Mouse (Mus musculus) gastrocnemius, adult 2 months (tissue): ENCODE measurements around the gene Olfr524. TPM values are rescaled to one million over a fixed set of nuclear protein-coding genes. Genes with fewer than 3 reads are reported as not detected.

ENCODE experiments used
- DNase-seq: peaks from one replicate; pipeline ENCODE4 v3.0.0; 2022
- H3K27ac ChIP-seq: fragments of 200-600 bp; 2 replicates; pipeline ENCODE4 v1.8.1; 2022; ENCODE audit warnings: mild to moderate bottlenecking
- H3K4me3 ChIP-seq: fragments of 200-600 bp; 2 replicates; pipeline ENCODE4 v1.8.1; 2022; ENCODE audit warnings: mild to moderate bottlenecking, moderate library complexity
- CTCF ChIP-seq: fragments of 200-600 bp; IDR thresholded peaks from 2 replicates; pipeline ENCODE4 v1.8.1; 2022; ENCODE audit warnings: antibody characterized with exemption, mild to moderate bottlenecking, moderate library complexity
- intact Hi-C: fragments of 180-260 bp; cut with DNase I; formaldehyde crosslinking; loops from one replicate; pipeline ENCODE4 v1.15.1; 2025
- long read RNA-seq, 2 experiments: library from polyadenylated mRNA; stranded (forward); transcript quantifications; one replicate each; pipeline ENCODE4 v2.0.0; 2021
- total RNA-seq, 2 experiments: library from RNA; stranded (reverse); gene quantifications; 2 replicates each; pipeline ENCODE4 v1.2.3; 2021

The Olfr524 gene
- not detected for total RNA-seq
- long read RNA-seq, experiment 1: 0 reads
- long read RNA-seq, experiment 2: 0 reads

DNA sequence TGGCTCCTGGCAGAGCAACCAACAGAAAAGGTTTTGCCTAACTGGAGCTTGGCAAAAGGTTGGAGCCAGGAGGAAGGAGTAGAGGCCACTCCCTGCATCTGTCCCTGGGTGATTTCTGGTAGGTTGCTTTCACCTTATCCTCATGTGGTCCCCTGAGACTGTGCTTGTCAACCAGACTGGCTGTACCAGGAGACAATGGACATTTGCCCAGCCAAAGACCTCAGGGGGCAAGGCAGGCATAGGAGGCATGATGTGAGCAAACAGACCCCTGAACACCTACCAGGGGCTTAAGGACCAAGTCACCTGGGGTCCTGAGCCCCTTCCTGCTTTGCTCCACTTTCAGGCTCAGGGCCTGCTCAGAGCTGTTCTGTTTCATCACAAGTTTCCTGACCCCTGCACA lies at the start of gene Olfr524:
Olfr524 (minus strand) TSS at position 101 of the 400 bp plus-strand sequence.
- Histone ChIP-seq H3K4me3 (no peak within 1 kb of the TSS), H3K27ac (no peak within 1 kb of the TSS)
- DNase-seq: no peak
- no peak for TF ChIP-seq CTCF
- intact Hi-C loops: no loop called here

DNA sequence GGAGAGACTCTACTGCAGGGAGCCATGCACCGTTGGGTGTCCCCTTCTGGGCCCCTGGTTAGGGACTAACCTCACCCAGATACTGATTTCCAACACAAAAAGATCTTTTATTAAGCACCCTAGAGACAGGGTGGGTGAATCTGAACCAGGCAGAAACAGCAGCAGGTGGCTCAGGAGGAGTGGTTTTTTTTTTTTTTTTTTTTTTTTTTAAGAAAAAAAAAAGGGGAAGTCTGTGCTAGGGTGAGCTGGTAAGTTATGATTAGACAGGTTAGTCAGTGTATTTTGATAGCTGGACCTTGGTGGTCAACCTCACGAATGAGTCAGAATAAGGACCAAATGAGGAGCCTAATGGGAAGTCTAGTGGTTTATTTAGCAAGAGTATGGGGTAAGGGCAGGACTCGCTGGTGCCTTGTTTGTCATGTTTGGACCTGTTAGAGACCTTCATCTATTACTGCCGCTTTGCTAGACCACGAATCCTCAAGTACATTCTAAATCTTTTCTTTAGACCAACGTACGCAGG lies 48.1 kb upstream of the Olfr524 start:
- no peak for TF ChIP-seq CTCF
- no peak for DNase-seq
- no peak overlapping the region for H3K4me3 ChIP-seq
- intact Hi-C loops: no loop called here
- no peak overlapping the region for H3K27ac ChIP-seq

DNA sequence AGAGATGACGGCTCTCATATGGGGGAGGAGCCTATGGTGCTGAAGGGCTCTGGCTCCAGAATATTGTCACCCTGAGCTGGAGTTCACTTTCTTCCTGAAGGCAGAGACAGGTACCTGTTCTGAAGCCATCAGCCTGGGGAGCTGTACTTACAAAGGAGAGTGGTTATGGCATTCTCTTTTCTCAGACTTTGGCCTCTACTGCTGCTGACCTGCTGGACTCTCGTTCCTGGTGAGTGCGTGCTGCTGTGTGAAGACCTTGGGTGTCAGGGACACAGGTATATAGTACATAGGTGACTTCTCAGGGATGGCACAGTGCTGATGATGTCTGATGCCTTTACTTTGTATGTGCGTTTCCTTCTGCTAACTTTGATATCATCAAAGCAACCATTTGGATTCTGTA lies 41.5 kb upstream of the Olfr524 start, which contains the start of gene 5830411N06Rik:
5830411N06Rik (plus strand) TSS at position 69 of the 400 bp plus-strand sequence.
- H3K4me3 ChIP-seq: no peak within 1 kb of the TSS
- H3K27ac ChIP-seq: no peak within 1 kb of the TSS
- TF ChIP-seq CTCF: no peak
- intact Hi-C loops: no loop called here
- no peak for DNase-seq

DNA sequence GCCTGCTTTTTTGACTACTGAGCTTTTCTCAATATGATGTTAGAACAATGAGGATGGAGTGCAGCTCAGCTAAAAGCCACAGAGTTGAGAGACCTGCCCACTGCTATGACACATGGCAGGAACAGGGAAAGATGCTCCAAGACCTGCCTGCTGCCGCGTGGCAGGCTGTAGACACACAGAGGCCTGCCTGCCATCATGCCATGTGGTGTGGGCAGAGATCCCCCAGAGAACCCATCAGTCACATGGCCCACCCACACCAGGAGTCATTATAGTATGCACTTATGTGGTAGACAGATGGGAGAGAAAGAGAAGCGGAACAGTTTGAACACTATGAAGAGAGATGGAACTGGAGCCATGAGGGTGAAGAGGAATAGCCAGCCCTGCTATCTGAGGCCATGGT lies 27.9 kb upstream of the Olfr524 start:
- TF ChIP-seq CTCF: no peak
- Histone ChIP-seq H3K4me3 (no peak overlapping the region), H3K27ac (no peak overlapping the region)
- intact Hi-C loops: no loop called here
- DNase-seq: no peak

DNA sequence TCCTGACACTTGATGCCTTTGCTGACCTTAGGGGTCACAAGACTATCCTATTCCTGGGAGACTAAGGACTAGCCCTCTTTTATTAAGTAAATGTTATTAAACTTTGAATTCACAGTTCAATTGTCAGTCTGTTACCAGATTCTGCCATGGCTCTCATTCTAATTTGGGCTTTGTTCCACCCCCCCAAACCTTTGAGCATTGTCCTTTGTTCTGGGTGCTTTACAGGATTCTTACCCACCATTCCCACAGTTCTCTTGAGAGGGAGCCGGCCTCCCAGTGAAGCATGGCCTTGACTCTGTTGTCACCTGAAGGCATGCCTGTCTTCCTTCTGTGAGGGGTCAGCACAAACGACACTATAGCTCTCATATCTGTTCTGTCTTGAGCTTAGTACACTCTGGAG lies 25.3 kb upstream of the Olfr524 start:
- Histone ChIP-seq H3K4me3 (no peak overlapping the region), H3K27ac (no peak overlapping the region)
- DNase-seq: no peak
- TF ChIP-seq CTCF: no peak
- intact Hi-C loops: no loop called here

GRCm38 (mm10) chr7:140228476-140228875 lies 22.7 kb upstream of the Olfr524 start:
- Histone ChIP-seq H3K4me3 (no peak overlapping the region), H3K27ac (no peak overlapping the region)
- no peak for TF ChIP-seq CTCF
- no peak for DNase-seq
- intact Hi-C loops: no loop called here

DNA sequence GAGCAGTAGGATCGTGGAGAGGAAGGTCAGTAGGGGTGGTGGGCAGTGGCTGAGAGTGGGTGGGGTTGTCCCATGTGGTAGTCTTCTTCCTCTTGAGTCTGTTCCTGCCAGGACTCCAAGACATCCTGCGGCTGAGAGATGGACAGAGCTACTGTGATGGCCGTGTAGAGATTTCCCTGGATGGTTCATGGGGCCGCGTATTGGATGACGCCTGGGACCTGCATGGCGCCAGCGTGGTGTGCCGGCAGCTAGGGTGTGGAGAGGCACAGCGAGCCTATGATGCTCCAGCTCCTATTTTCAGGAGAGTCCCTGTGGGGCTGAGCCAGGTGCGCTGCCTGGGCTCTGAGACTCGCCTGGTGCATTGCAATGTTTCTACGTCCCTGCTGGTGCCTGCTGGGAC lies 18.4 kb upstream of the Olfr524 start:
- no peak for TF ChIP-seq CTCF
- Histone ChIP-seq H3K27ac (no peak overlapping the region), H3K4me3 (no peak overlapping the region)
- DNase-seq: no peak
- intact Hi-C loops: no loop called here

- H3K27ac ChIP-seq: no peak overlapping the region
- H3K4me3 ChIP-seq: no peak overlapping the region
- no peak for DNase-seq
- TF ChIP-seq CTCF: no peak
- intact Hi-C loops: no loop called here
Observed at GRCm38 (mm10) chr7:140220375-140220774, 14.6 kb upstream of the Olfr524 start.

DNA sequence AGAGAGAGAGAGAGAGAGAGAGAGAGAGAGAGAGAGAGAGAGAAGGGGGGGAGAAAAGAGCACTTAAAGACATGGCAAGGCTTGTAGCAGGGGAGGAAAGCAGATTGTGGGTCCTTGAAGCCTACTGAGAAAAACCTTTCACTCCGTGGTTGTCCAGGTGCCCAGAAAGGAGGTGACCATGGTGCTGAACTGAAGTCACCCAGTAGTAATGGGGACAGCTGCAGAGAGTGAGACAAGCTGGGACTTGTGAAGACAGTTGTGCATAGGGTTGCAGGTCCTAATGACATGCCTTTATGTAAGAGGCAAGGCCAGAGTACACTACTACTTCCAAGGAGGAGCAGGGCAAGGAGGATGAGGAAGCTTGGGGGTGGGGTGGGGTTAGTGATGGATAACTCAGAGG lies 13.5 kb upstream of the Olfr524 start:
- intact Hi-C loops: no loop called here
- TF ChIP-seq CTCF: no peak
- no peak for DNase-seq
- no peak overlapping the region for H3K27ac ChIP-seq
- H3K4me3 ChIP-seq: no peak overlapping the region

DNA sequence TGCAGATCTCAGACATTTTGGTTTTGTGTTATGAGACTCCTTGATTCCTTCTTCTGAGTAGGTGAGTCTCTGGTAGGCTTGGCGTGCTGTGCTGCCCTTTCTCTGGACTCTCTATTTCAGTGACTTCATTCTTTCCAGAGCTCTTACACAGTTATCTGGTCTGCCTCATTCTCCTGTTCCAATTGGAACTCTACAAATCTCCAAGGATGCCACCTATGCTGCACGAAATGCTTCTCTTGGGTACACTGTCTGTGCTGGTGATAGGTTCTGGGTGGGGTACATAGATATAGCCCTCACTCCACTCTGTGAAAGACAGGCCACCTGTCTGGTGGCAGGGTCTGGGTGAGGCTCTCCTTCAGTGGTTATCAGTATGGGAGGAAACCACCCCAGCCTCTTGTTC lies 12.2 kb upstream of the Olfr524 start, which contains the start of gene Cd163l1:
Cd163l1 (plus strand) TSS at position 301 of the 400 bp plus-strand sequence.
- Histone ChIP-seq H3K4me3 (no peak within 1 kb of the TSS), H3K27ac (no peak within 1 kb of the TSS)
- no peak for DNase-seq
- intact Hi-C loops: no loop called here
- no peak for TF ChIP-seq CTCF

DNA sequence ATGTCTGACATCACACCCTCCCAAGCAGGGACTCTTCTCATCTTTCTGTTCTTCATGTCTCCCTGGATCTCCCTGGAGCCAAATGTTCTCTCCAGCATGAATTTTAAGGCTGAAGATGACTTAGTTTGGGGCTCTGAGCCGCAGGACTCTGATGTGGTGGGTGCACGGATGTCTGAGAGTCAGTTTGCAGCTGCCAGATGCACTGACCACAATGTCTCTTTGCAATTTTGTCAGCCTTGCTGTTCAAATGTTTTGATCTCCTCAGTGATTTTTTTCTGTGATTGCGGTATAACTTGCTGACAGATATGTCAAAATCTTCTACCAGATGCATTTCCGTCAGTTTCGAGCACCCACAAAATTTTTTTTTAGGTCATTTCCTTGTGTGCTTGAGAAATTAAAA lies 8.1 kb upstream of the Olfr524 start:
- no peak overlapping the region for H3K4me3 ChIP-seq
- TF ChIP-seq CTCF: no peak
- H3K27ac ChIP-seq: no peak overlapping the region
- intact Hi-C loops: no loop called here
- no peak for DNase-seq

GRCm38 (mm10) chr7:140208677-140209076 lies 2.9 kb upstream of the Olfr524 start:
- TF ChIP-seq CTCF: no peak
- Histone ChIP-seq H3K4me3 (no peak overlapping the region), H3K27ac (no peak overlapping the region)
- no peak for DNase-seq
- intact Hi-C loops: no loop called here

DNA sequence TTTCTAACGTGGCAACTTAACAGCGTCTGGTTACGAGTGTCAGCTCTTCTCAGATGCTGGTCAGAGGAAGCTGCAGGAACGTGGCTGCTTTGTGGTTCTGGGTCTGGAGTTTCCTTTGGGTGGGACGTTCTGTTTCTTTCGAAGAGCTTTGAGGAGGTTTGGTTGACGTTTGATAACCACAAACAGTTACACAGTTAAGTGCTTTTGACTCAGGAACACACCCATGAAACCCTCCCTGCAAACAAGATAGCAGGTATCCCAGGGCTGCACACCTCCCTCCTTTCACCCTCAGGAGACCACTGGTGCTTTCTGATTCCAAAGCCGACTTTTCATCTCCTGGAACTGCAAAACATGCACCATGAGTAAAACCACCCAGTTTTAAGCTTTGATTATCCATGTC lies 2.4 kb upstream of the Olfr524 start:
- intact Hi-C loops: no loop called here
- Histone ChIP-seq H3K27ac (no peak overlapping the region), H3K4me3 (no peak overlapping the region)
- DNase-seq: no peak
- TF ChIP-seq CTCF: no peak

DNA sequence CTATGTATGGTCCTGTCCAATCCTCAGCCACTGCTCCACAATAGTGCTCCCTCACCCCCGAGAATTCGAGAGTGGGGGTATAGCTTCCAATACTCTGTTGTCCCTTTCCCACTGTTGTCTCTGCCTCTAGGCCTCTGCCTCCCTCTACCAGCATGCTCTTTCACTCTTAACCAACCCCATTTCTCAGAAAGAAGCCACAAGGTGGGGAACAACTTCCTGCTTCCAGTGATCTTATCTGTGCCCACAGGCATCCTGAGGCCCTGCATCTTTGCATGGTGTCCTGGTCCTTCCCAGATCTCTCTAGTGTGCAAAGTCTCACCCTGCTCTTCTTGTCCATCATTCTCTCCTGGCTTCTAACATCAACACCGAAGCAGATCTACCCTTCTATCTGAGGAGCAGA lies 1.1 kb upstream of the Olfr524 start:
- intact Hi-C loops: no loop called here
- no peak for DNase-seq
- H3K4me3 ChIP-seq: no peak overlapping the region
- H3K27ac ChIP-seq: no peak overlapping the region
- no peak for TF ChIP-seq CTCF
